Mouse (Mus musculus): Measurements from ENCODE around the gene St7l. TPM values are rescaled to one million over a fixed set of nuclear protein-coding genes. Genes with fewer than 3 reads are reported as not detected.
A peak's percentile ranks its signal among the peaks of the same experiment; 100 is the strongest.

St7l gene
- polyA plus RNA-seq, 1 experiment from 2014 or later: 29.9 TPM

DNA sequence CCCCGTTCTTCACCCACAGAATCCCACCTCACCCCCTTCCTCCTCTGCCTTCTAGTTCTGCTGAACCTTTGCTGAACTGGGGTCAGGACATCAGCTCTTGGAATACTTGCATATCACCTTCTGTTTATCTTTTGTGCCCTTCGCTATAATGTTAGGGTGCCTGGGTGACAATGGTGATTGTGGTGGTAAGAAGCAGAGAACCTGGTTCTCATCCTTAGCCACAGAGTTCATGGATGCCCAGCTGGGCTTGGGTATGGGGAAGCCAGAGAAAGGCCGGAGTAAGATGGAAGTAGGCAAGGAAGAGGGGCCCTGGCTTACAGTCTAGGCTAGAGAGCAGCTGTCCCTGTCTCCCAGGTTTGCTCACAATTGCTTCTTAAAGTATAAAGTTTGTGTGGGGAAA lies 90.3 kb downstream of the St7l start:
- peaks cover 5% of the 10 kb centered on the region; the same call in 1 of the 2 replicates for H3K36me3 ChIP-seq (ENCODE audit: control insufficient read depth, insufficient read depth, low read length)
- H3K27ac ChIP-seq (ENCODE audit: low read depth, low read length): no peak overlapping the region
- no peaks in the 10 kb centered on the region for H3K9me3 ChIP-seq (ENCODE audit: control insufficient read depth, low read length)
- no peak for ATAC-seq
- H3K9ac ChIP-seq (ENCODE audit: low read depth, low read length): no peak overlapping the region
- H3K4me2 ChIP-seq (ENCODE audit: low read length): no peak overlapping the region
- no peaks in the 10 kb centered on the region for H3K4me1 ChIP-seq (ENCODE audit: control insufficient read depth, insufficient read depth, low read depth, low read length)
- no peak overlapping the region for H3K4me3 ChIP-seq (ENCODE audit: low read length)
- H3K27me3 ChIP-seq (replicated peaks; ENCODE audit: control insufficient read depth, insufficient read depth, low read length): peaks cover 10% of the 10 kb centered on the region
- 98% methylated on average over 3 of the region's 3 CpGs for WGBS

DNA sequence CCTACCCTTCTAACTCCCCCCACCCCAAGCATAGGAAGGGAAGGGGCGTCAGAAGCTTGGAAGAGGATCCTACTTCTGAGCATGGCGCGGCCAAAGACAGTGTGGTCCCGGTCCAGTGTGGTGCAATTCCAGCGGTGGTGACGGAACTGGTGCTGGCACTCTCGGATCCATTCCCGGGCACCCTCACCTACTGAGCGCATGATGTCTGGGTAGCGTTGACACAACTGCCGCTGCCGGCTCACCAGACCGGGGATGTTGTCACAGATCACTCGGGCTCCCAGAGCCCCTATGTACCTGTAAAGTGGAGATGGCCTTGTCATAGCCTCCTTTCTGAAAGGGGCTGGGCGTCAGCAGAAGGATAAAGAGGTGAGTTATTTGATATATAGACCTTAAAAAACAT lies 90.7 kb downstream of the St7l start:
- Histone ChIP-seq H3K36me3 (ENCODE audit: control insufficient read depth, insufficient read depth, low read length) (peaks cover 5% of the 10 kb centered on the region; the same call in 1 of the 2 replicates), H3K9ac (ENCODE audit: low read depth, low read length) (no peak overlapping the region), H3K4me3 (ENCODE audit: low read length) (no peak overlapping the region), H3K4me1 (ENCODE audit: control insufficient read depth, insufficient read depth, low read depth, low read length) (no peaks in the 10 kb centered on the region), H3K9me3 (ENCODE audit: control insufficient read depth, low read length) (no peaks in the 10 kb centered on the region), H3K27ac (ENCODE audit: low read depth, low read length) (no peak overlapping the region), H3K4me2 (ENCODE audit: low read length) (no peak overlapping the region), H3K27me3 (replicated peaks; ENCODE audit: control insufficient read depth, insufficient read depth, low read length) (peaks cover 11% of the 10 kb centered on the region)
- WGBS: 94% methylated on average over 15 of the region's 15 CpGs
- no peak for ATAC-seq

DNA sequence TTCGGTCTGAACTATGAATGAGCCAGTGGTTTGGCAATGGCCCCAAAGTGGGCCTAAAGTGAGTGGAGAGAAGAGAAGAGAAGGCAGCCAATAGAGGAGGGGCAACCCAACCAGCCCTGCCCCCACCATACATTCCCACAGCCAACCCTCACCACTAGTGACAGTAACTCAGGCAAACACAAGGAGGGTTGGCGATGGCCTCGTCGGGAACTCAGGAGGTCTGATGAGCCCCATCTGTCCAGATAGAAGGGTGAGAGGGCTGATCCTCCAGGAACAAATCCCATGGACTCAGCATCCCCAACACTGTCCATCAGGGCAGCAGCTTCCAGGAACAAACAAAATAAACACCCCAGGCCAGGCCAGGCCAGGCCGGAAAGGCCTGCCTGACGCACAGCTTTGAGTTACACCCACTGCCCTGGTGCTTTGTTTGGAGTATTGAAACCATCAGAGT lies 92.4 kb downstream of the St7l start:
- Histone ChIP-seq H3K4me3 (ENCODE audit: low read length) (no peak overlapping the region), H3K27ac (ENCODE audit: low read depth, low read length) (no peak overlapping the region), H3K4me2 (ENCODE audit: low read length) (no peak overlapping the region), H3K27me3 (replicated peaks; ENCODE audit: control insufficient read depth, insufficient read depth, low read length) (peaks cover 25% of the 10 kb centered on the region), H3K9ac (ENCODE audit: low read depth, low read length) (no peak overlapping the region), H3K9me3 (ENCODE audit: control insufficient read depth, low read length) (no peaks in the 10 kb centered on the region), H3K36me3 (ENCODE audit: control insufficient read depth, insufficient read depth, low read length) (no peaks in the 10 kb centered on the region; the same call in 1 of the 2 replicates), H3K4me1 (ENCODE audit: control insufficient read depth, insufficient read depth, low read depth, low read length) (peaks cover 1% of the 10 kb centered on the region; the same call in 1 of the 2 replicates)
- 83% methylated on average over 6 of the region's 6 CpGs for WGBS
- ATAC-seq: no peak; the same call in 1 of the 2 replicates

DNA sequence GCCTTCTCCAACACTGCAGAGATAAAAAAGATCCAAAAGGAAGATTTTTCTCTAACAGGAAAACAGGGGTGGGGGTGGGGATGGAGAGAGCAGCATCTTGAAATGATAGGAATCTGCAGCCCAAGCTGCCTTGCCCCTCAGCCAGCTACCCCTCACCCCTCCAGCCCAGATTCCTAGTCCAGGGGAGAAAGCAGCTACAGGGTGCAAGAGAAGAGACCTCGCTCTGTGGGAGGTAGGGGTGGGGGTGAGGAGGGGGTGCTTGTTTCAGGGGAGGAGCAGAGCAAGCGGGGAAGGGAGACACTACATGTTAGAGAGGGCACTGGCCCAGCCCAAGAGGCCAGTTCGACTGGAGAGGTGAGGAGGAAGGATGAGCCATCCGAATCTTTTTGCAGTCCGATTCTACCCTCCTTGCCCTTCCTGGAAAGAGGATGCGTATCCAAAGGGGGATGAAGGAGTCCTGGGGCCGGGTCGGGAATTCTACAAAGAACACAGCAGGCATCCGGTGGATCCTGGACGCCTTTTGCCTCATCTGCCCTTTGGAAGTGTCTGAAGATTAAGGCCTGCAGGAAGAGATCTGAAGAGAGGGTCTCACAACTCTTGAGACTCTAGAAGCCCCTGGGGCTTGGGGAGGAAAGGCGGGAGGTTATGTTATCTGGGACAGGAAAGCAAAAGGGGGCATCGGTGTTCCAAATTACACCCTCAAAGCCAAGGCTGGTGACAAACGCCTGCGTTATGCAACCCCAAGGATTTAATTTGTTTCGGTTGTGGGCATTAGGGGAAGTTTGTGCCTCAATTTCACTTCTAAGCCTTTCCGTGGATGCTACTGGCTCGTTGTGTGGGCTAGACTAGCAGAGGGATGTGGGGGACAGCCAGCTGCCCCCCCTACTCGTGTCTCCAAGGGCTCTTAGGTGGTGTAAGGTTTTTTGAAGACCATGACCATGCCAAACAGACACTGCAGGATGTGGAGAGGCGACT lies 96.5 kb downstream of the St7l start:
- Histone ChIP-seq H3K9me3 (ENCODE audit: control insufficient read depth, low read length) (no peaks in the 10 kb centered on the region), H3K4me3 (ENCODE audit: low read length) (no peak overlapping the region), H3K4me2 (ENCODE audit: low read length) (no peak overlapping the region), H3K27ac (ENCODE audit: low read depth, low read length) (no peak overlapping the region), H3K27me3 (replicated peaks; ENCODE audit: control insufficient read depth, insufficient read depth, low read length) (peaks cover 39% of the 10 kb centered on the region), H3K36me3 (ENCODE audit: control insufficient read depth, insufficient read depth, low read length) (no peaks in the 10 kb centered on the region), H3K9ac (ENCODE audit: low read depth, low read length) (no peak overlapping the region; the same call in 1 of the 2 replicates), H3K4me1 (ENCODE audit: control insufficient read depth, insufficient read depth, low read depth, low read length) (peaks cover 10% of the 10 kb centered on the region)
- WGBS: 10% methylated on average over 19 of the region's 19 CpGs
- ATAC-seq: no peak

DNA sequence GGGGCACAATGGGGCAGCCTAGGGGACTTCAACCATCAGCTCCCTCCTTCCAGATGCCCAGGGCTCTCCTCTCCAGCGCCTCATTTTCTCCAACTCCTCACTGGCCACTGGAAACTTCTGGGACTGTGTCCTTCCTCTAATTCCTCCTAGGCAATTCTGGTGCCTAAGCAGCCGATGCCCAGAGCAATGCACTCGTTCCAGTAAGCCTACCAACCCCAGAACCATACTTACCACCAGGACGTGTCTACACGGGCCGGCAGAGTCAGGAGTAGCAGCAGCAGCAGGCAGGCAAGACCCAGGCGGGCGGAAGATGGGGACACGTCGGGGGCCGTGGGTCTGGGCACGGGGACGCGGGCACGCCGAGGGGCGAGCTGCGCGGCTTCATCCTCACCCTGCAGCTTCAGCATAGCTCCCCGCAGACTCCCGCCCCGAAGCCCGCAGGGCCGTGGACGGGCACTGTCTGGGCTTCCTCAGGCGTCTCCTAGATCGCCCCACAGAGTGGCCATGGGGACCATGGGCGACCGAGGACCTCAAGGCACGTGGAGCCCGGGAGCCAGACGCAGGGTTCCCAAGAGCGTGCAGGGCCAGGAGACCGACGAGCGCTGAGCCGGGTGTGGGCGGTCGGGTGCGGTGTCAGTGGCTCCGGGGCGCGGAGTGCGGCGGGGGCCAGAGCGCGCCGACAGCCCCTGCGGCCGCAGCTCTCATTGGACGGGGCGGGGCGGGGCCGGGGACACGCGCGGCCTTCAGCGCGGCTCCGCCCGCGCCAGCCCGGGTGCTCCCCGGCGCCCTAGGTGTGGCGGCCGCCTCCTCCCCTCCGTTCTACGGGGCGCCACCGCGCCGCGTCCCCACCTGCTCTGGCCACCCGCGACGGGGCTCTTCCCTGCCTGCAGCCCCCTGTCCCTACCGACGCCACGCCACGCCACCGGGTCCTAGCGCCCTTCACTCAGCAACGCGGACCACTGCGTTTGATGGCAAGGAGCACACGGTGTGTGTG lies 97.6 kb downstream of the St7l start, which contains the start of gene Wnt2b:
Wnt2b (minus strand) TSS at position 856 of the 994 bp plus-strand sequence.
- peaks cover 41% of the 10 kb centered on the region for H3K27me3 ChIP-seq (replicated peaks; ENCODE audit: control insufficient read depth, insufficient read depth, low read length)

DNA sequence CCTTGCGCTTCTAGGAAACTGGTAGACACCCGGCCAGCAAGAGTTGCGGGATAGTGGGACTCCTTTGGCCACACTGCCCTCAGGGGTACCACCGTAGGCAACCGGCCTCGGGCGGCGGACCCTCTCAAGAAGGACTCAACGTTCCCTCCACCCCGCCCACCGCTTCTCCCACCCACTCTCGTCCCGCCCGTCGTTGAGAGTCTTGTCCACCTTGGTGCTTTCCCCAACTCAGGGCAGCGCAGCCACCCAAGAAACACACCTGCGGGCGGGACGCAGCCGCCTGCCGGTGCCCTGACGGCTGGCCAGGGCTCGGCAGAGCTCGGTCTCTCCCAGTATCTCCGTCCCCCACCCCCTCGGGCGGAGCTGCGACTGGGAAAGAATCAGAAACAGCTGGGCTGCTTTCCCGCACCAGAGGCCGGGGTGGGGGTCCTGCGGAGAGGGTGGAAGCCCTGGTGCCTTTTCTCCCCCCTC lies 98.4 kb downstream of the St7l start:
- Histone ChIP-seq H3K4me2 (ENCODE audit: low read length) (peak overlapping the region; percentile 73), H3K4me1 (ENCODE audit: control insufficient read depth, insufficient read depth, low read depth, low read length) (peaks cover 10% of the 10 kb centered on the region), H3K27me3 (replicated peaks; ENCODE audit: control insufficient read depth, insufficient read depth, low read length) (peaks cover 41% of the 10 kb centered on the region), H3K9me3 (ENCODE audit: control insufficient read depth, low read length) (no peaks in the 10 kb centered on the region), H3K27ac (ENCODE audit: low read depth, low read length) (no peak overlapping the region), H3K4me3 (ENCODE audit: low read length) (peak overlapping the region; percentile 66), H3K9ac (ENCODE audit: low read depth, low read length) (no peak overlapping the region), H3K36me3 (ENCODE audit: control insufficient read depth, insufficient read depth, low read length) (no peaks in the 10 kb centered on the region)
- 0 out of 2 replicates have a peak, but pooled peaks have one; percentile 1 for ATAC-seq
- WGBS: 2% methylated on average over 28 of the region's 31 CpGs

More for the DNA sequence above, 97.6 kb downstream of the St7l start, which contains the start of gene Wnt2b:
- H3K4me2 ChIP-seq (ENCODE audit: low read length): peak within 1 kb of the TSS; percentile 73
- peaks cover 10% of the 10 kb centered on the region for H3K4me1 ChIP-seq (ENCODE audit: control insufficient read depth, insufficient read depth, low read depth, low read length)
- H3K4me3 ChIP-seq (ENCODE audit: low read length): peak within 1 kb of the TSS; percentile 66
- ATAC-seq: peak; percentile 63
- WGBS: 2% methylated on average over 49 of the region's 87 CpGs
- H3K9me3 ChIP-seq (ENCODE audit: control insufficient read depth, low read length): no peaks in the 10 kb centered on the region
- H3K27ac ChIP-seq (ENCODE audit: low read depth, low read length): no peak within 1 kb of the TSS
- H3K36me3 ChIP-seq (ENCODE audit: control insufficient read depth, insufficient read depth, low read length): no peaks in the 10 kb centered on the region
- peak within 1 kb of the TSS; percentile 64 for H3K9ac ChIP-seq (ENCODE audit: low read depth, low read length)

DNA sequence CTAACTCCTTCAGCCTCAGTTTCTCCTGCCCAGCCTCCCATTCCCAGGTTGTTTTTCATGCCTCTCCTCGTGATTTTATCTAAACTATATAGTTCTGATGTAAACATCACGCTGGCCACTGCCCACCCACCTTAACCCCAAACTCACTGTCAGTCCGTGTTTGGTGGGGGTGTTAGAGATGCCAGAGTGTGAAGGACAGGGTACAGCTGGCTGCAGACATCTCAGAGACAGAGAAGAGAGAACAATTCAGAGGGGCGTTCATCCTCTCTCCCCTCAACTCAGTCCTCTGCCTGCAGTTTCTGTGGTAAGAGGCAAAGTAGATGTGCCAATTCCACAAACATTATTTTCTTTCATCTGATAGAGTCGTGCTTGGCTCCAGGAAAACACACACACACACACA lies 99.1 kb downstream of the St7l start:
- Histone ChIP-seq H3K4me2 (ENCODE audit: low read length) (no peak overlapping the region), H3K36me3 (ENCODE audit: control insufficient read depth, insufficient read depth, low read length) (no peaks in the 10 kb centered on the region), H3K9me3 (ENCODE audit: control insufficient read depth, low read length) (no peaks in the 10 kb centered on the region), H3K27ac (ENCODE audit: low read depth, low read length) (no peak overlapping the region), H3K4me3 (ENCODE audit: low read length) (no peak overlapping the region), H3K27me3 (replicated peaks; ENCODE audit: control insufficient read depth, insufficient read depth, low read length) (peaks cover 41% of the 10 kb centered on the region), H3K9ac (ENCODE audit: low read depth, low read length) (no peak overlapping the region), H3K4me1 (ENCODE audit: control insufficient read depth, insufficient read depth, low read depth, low read length) (peaks cover 10% of the 10 kb centered on the region)
- no peak for ATAC-seq
- WGBS: 9% methylated on average over 5 of the region's 5 CpGs

DNA sequence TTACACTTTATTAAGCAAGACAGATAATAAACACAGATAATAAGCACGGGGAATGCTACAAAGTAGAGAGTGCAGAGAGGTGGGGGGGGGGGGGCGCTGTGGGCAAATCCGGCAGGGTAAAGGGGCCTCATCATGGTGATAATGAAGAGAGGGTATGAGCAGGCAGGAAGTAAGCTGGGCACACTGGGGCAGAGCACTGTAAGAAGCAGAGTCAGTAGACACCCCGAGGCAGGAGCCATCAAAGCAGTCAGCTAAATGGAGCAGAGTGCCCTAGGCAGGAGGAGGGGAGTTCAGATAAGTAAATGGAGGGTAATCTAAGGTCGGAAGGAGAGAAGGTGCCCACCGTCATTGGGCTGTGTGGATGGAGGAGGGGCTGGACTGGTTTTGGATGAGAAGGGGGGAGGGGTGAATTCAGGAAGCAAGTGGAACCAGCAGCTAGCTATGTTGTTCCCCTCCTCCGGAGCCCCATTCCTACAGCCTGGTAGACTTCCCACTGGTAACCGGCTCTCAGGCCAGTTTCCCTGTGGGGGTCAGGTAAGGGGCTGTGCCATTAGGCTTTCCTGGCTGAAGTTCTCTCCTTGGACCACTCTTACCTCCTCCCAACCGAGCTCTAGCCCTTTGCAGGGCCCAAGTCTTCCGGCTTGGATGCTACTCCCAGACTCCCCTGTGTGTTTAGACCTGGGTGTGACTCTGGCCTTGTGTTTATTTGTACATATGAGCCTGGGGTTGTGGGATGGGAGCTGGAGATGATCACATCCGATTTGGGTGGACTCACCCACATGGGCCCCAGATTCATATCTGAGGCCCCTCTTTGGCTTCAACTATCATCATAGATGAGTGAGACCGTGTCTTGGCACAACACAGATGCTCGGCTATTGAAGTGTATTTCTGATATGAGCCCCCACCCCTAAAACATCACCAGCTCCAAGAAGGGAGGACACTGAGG lies 99.8 kb downstream of the St7l start:
- Histone ChIP-seq H3K27me3 (replicated peaks; ENCODE audit: control insufficient read depth, insufficient read depth, low read length) (peaks cover 36% of the 10 kb centered on the region), H3K4me1 (ENCODE audit: control insufficient read depth, insufficient read depth, low read depth, low read length) (peaks cover 10% of the 10 kb centered on the region), H3K4me2 (ENCODE audit: low read length) (no peak overlapping the region), H3K27ac (ENCODE audit: low read depth, low read length) (no peak overlapping the region), H3K9ac (ENCODE audit: low read depth, low read length) (no peak overlapping the region), H3K36me3 (ENCODE audit: control insufficient read depth, insufficient read depth, low read length) (no peaks in the 10 kb centered on the region), H3K4me3 (ENCODE audit: low read length) (no peak overlapping the region), H3K9me3 (ENCODE audit: control insufficient read depth, low read length) (no peaks in the 10 kb centered on the region)
- no peak for ATAC-seq
- 34% methylated on average over 13 of the region's 13 CpGs for WGBS
